8 mouse cellular contexts compared by ENCODE assay signal in genomic region chr9:121299223-121299755, GRCm38 (mm10). TPM values are rescaled to one million over a fixed set of nuclear protein-coding genes. Genes with fewer than 3 reads are reported as not detected.
DNase-seq lines count a peak whose midpoint lies in the region; ATAC-seq and TF ChIP-seq lines count a peak whose summit lies in the region.

No protein-coding gene starts in this region.

- H3K9me3 ChIP-seq in lung, embryonic 15.5 days = no peaks in the 10 kb centered on the region
- no peaks in the 10 kb centered on the region for H3K9me3 ChIP-seq in intestine, postnatal 0 days (ENCODE audit: control insufficient read depth)
- H3K9me3 ChIP-seq in neural tube, embryonic 15.5 days (replicated peaks) = no peaks in the 10 kb centered on the region

- H3K36me3 ChIP-seq in lung, embryonic 15.5 days = no peaks in the 10 kb centered on the region
- no peaks in the 10 kb centered on the region for H3K36me3 ChIP-seq in intestine, postnatal 0 days (ENCODE audit: control insufficient read depth, insufficient read depth)
- H3K36me3 ChIP-seq in neural tube, embryonic 15.5 days = no peaks in the 10 kb centered on the region

- peak overlapping the region; percentile 96 for H3K4me2 ChIP-seq in lung, embryonic 15.5 days
- peak overlapping the region; percentile 74 for H3K4me2 ChIP-seq in intestine, postnatal 0 days (replicated peaks; ENCODE audit: low read depth)
- H3K4me2 ChIP-seq in neural tube, embryonic 15.5 days = peak overlapping the region; percentile 97

- H3K4me3 ChIP-seq in lung, embryonic 15.5 days = no peak overlapping the region
- H3K4me3 ChIP-seq in embryonic fibroblast, embryonic 13.5 days (ENCODE audit: insufficient read depth, low read length) = peak overlapping the region; percentile 85
- peak overlapping the region; percentile 76; the same call in 1 of the 2 replicates for H3K4me3 ChIP-seq in intestine, postnatal 0 days (ENCODE audit: low read depth, low read length)
- H3K4me3 ChIP-seq in neural tube, embryonic 15.5 days (replicated peaks) = peak overlapping the region; percentile 86

- no peak for ATAC-seq in lung, embryonic 15.5 days (ENCODE audit: borderline replicate concordance, extremely low read depth, low FRiP score, low TSS enrichment)
- ATAC-seq in intestine, postnatal 0 days = no peak
- ATAC-seq in neural tube, embryonic 15.5 days (ENCODE audit: low FRiP score) = no peak

- no peak for TF ChIP-seq CTCF in embryonic fibroblast, embryonic 13.5 days (IDR thresholded peaks at IDR 0.05; ENCODE audit: borderline replicate concordance, insufficient read depth, low read length)
- no peak for TF ChIP-seq CTCF in intestine, postnatal 0 days (IDR thresholded peaks at IDR 0.05; ENCODE audit: low read depth)

- peaks cover 44% of the 10 kb centered on the region for H3K4me1 ChIP-seq in lung, embryonic 15.5 days
- peaks cover 7% of the 10 kb centered on the region for H3K4me1 ChIP-seq in embryonic fibroblast, embryonic 13.5 days (ENCODE audit: control insufficient read depth, insufficient read depth, low read length)
- H3K4me1 ChIP-seq in intestine, postnatal 0 days (replicated peaks; ENCODE audit: control insufficient read depth, insufficient read depth, low read length) = peaks cover 25% of the 10 kb centered on the region
- H3K4me1 ChIP-seq in neural tube, embryonic 15.5 days = peaks cover 55% of the 10 kb centered on the region

- no peak for TF ChIP-seq POLR2A in embryonic fibroblast, embryonic 13.5 days (IDR thresholded peaks at IDR 0.05; ENCODE audit: low read depth, low read length)

- no peak overlapping the region for H3K27ac ChIP-seq in lung, embryonic 15.5 days
- no peak overlapping the region for H3K27ac ChIP-seq in embryonic fibroblast, embryonic 13.5 days (ENCODE audit: insufficient read depth, low read length)
- H3K27ac ChIP-seq in intestine, postnatal 0 days (ENCODE audit: low read depth, low read length) = 0 out of 2 replicates have a peak overlapping the region, but pooled peaks have one; percentile 54
- H3K27ac ChIP-seq in neural tube, embryonic 15.5 days (replicated peaks) = no peak overlapping the region

- no peak for DNase-seq in lung, postnatal 25 days (ENCODE audit: low spot score)
- DNase-seq in left cerebral cortex, adult 8-10 months (ENCODE audit: low spot score in 2 of 2) = no peak
- no peak for DNase-seq in frontal cortex, postnatal 25 days (ENCODE audit: low spot score in 2 of 2)
- DNase-seq in adrenal gland, postnatal 36 days = no peak

- 58% methylated on average over 9 of the region's 9 CpGs for WGBS in lung, embryonic 15.5 days
- 36% methylated on average over 9 of the region's 9 CpGs for WGBS in intestine, postnatal 0 days
- WGBS in neural tube, embryonic 15.5 days = 50% methylated on average over 9 of the region's 9 CpGs

- no peak overlapping the region for H3K9ac ChIP-seq in lung, embryonic 15.5 days
- no peak overlapping the region for H3K9ac ChIP-seq in intestine, postnatal 0 days (ENCODE audit: low read depth, low read length)
- H3K9ac ChIP-seq in neural tube, embryonic 15.5 days (replicated peaks) = 0 out of 2 replicates have a peak overlapping the region, but pooled peaks have one; percentile 90

- H3K27me3 ChIP-seq in lung, embryonic 15.5 days = 0 out of 2 replicates have a peak, but pooled peaks cover 4% of the 10 kb centered on the region
- 0 out of 2 replicates have a peak, but pooled peaks cover 4% of the 10 kb centered on the region for H3K27me3 ChIP-seq in intestine, postnatal 0 days (replicated peaks; ENCODE audit: control insufficient read depth, insufficient read depth, low read length)
- H3K27me3 ChIP-seq in neural tube, embryonic 15.5 days (replicated peaks) = no peaks in the 10 kb centered on the region

RNA-seq across cellular contexts. Expression of gene Trak1, which starts 2.0 kb away (rescaled TPM):
- 24.1 and 25.3 TPM in 2 replicates for polyA plus RNA-seq in lung, embryonic 15.5 days (2015; fragmentation: Nextera tagmentation; extraction: Ambion mirVana)
- 38.4 and 41.5 TPM in 2 replicates for polyA plus RNA-seq in embryonic fibroblast, embryonic 13.5 days (2011; ENCODE audit: insufficient read length, low read depth, missing spikeins)
- polyA plus RNA-seq in intestine, postnatal 0 days (2015; fragmentation: Nextera tagmentation; extraction: Ambion mirVana) = 16.3 and 17.2 TPM in 2 replicates
- 50.9 and 52.9 TPM in 2 replicates for polyA plus RNA-seq in neural tube, embryonic 15.5 days (2015; fragmentation: Nextera tagmentation; extraction: Ambion mirVana)
- 100 to 1,000 TPM; 206 to 233 (median 225) TPM for total RNA-seq in left cerebral cortex, adult 8-10 months (2022)
- total RNA-seq in adrenal gland, postnatal 36 days (2021) = 10 to 100 TPM; 68.0 to 75.3 TPM

RNA-seq across cellular contexts. Expression of gene Ulk4, which starts 22.3 kb away (rescaled TPM):
- 149 and 164 TPM in 2 replicates for polyA plus RNA-seq in lung, embryonic 15.5 days (2015; fragmentation: Nextera tagmentation; extraction: Ambion mirVana)
- 2.5 and 4.6 TPM in 2 replicates for polyA plus RNA-seq in embryonic fibroblast, embryonic 13.5 days (2011; ENCODE audit: insufficient read length, low read depth, missing spikeins)
- polyA plus RNA-seq in intestine, postnatal 0 days (2015; fragmentation: Nextera tagmentation; extraction: Ambion mirVana) = 108 and 111 TPM in 2 replicates
- 62.5 and 71.2 TPM in 2 replicates for polyA plus RNA-seq in neural tube, embryonic 15.5 days (2015; fragmentation: Nextera tagmentation; extraction: Ambion mirVana)
- total RNA-seq in left cerebral cortex, adult 8-10 months (2022) = 10 to 100 TPM in 1 of 4 experiments, 1 to 10 TPM in 3; 7.7 to 10.4 (median 9.2) TPM
- total RNA-seq in adrenal gland, postnatal 36 days (2021) = 1 to 10 TPM; 1.7 to 1.9 TPM

Comparison
In these comparisons a context has a peak if more than half of its experiments do, and no peak if none do; other contexts are left out.
1. RNA of gene Ulk4, which starts 22.3 kb away (polyA plus RNA-seq): 149 to 164 TPM in lung, embryonic 15.5 days, 108 to 111 TPM in intestine, postnatal 0 days and 62.5 to 71.2 TPM in neural tube, embryonic 15.5 days; 2.5 to 4.6 TPM in embryonic fibroblast, embryonic 13.5 days; every median in the first group is over 10 times any median in the second.
2. Peak in every context shown above with its lines, with median percentiles within 50 percentile points of each other: H3K4me2 ChIP-seq.